Mouse (Mus musculus) large intestine, adult 2 months (tissue): ENCODE measurements around the gene Iqcf4. TPM values are rescaled to one million over a fixed set of nuclear protein-coding genes. Genes with fewer than 3 reads are reported as not detected.
"Not testable (repeated sequence)": the region's sequence is repeated elsewhere in the genome, so short reads cannot be mapped to it uniquely, and the experiment has no call there.

ENCODE experiments used
- DNase-seq: peaks from one replicate; pipeline ENCODE4 v3.0.0-alpha.2; 2012; ENCODE audit warnings: low read depth, low spot score
- WGBS: fragments of 180-500 bp; shearing (Covaris S2); methylation state at CpG from one replicate; pipeline ENCODE4 v1.1.7; 2018; 5-methylcytosine and 5-hydroxymethylcytosine counted together
- polyA plus RNA-seq: library from polyadenylated mRNA; depleted of rRNA; stranded (reverse); fragments of >200 nt; gene quantifications from 2 replicates; pipeline ENCODE4 v1.2.3, GENCODE M21; 2012; rRNA removed

Iqcf4 gene
- not detected in 2 replicates for polyA plus RNA-seq

DNA sequence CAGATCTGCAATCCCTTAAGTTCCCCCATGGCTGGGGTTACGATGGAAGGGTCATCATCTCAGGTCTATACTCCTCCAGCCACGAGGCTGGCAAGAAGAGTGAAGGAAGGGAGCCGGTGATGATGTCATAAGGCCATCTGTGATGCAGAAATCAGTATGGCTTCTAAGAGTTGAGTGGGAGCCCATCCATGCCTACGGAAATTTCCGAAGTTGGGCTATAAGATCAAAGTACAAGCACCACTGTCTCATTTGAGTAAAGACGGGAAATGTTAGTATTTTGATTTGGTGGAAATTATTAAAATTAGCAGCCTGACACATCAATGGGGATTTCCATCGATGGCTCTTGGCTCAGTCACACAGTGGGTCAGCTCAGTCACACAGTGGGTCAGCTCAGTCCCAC lies at the start of gene Iqcf4:
TSS of gene Iqcf4 (minus strand) at position 101 of the 400 bp plus-strand sequence.
- DNase-seq = no peak
- WGBS = 83% methylated on average over 7 of the region's 7 CpGs

DNA sequence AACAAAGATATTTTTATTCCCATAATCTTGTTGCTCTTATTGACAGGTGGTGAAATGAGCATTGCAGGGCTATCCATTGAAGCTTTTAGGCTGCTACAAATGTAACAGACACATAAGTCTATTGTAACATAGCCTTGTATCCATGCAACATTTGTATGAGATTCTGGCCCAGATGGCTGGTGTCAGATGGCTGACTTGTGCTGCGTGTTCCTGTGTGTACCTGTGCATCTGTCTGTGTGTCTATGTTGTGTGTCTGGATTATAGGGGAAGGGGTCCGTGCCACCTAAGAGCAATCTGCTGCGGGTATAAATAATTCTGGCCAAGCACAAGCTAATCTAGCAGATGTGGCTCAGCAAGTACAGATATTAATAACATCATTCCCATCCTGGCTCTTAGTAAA lies 46.7 kb upstream of the Iqcf4 start:
- WGBS = 86% methylated on average over 3 of the region's 3 CpGs

DNA sequence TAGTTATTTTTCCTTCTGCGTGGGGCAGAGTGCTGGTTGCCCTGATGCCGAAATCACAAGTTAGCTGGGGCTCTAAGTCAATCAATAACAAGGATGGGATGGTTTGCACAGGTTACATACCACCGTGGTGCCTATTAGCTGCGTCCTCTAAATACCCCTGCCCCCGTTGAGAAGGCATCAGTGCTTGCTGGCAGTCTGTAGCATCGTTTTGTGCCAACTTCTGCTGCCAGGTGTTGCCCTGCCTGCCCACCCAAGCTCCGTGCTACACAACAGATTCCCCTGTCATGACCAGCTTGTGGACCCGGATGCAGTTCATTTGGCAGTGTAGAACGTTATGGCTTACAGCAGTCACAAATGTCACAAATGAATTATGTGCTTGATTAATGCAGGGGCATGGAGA lies 45.5 kb upstream of the Iqcf4 start:
- 64% methylated on average over 9 of the region's 9 CpGs for WGBS

More for the DNA sequence above, 46.7 kb upstream of the Iqcf4 start:
- no peak for DNase-seq

DNA sequence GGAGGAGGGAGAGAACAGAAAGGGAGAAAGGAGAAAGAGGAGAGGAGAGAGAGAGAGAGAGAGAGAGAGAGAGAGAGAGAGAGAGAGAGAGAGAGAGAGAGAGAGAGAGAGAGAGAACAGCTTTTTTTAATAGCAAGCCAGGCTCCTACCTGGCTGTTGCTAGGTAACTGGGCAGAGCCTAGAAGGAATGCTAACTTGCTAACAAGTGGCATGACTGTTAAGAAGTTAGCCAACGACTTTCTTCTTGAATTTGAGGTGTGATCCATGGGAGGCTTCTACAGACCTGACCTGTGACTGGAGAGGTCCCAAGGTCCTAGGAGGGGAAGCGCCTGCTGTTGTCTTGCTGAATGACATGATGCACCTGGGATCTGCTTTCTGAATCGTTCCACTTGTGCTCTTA lies 43.8 kb upstream of the Iqcf4 start:
- WGBS = 26% methylated on average over 3 of the region's 3 CpGs
- DNase-seq = no peak

More for the DNA sequence above, 45.5 kb upstream of the Iqcf4 start:
- DNase-seq = no peak

DNA sequence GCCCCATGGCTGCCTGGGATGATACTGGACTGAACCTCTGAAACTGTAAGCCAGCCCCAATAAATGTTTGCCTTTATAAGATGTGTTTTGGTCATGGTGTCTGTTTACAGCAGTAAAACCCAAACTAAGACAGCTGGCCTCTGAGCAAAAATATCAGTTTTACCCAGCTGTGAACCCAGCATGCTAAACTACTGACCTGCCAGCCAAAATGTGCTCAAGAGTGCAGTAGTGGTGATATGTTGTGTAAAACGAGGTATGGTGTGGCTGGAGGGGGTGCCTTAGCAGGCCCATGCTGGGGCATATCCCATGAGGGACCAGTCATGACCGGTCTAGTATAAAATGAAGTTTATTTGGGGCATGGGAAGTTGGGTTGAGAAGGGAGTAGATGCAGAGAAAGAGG lies 43.2 kb upstream of the Iqcf4 start:
- no peak for DNase-seq
- 58% methylated on average over 2 of the region's 2 CpGs for WGBS

- WGBS = 81% methylated on average over 4 of the region's 4 CpGs
- DNase-seq = no peak
Observed at GRCm38 (mm10) chr9:106610727-106611126, 39.9 kb upstream of the Iqcf4 start.

DNA sequence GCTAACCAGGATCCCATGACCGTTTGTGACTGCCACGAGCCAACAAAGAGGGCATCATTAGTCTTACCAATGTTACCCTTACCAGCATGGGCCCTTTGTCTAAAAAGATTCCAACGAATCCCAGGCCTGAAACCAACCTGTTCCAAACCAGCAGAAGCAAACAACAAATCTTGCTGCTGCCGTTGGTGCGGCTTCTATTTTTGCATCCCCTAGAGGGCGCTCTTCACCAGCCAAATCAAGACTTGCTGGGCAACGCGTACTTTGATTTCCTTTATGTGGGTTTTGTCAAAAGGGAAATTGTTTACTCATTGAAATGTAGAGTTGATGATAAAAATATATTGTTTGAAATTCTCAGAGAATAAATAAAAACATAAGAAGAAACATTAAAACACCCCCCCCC lies 29.8 kb upstream of the Iqcf4 start:
- peak; percentile 7 for DNase-seq
- 22% methylated on average over 8 of the region's 8 CpGs for whole genome bisulfite sequencing

DNA sequence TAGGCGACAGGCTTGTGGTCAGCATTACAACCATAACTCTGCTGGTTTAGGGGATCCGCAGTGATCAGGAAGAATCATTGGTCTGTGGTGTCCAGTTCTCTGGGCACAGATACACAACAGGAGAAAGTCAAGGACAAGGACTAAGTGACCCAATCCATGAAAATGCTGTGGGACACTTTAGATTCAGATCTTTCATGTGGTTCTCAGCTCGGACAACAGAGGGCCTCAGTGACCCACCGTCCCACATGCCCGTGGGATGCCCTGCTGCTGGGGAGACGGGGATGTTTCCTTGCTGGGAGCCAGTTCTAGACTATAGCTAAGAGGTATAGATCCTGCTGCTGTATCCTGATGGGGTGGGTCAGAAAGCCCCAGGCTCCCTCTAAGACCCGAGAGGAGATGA lies 27.7 kb upstream of the Iqcf4 start:
- no peak for DNase-seq
- 42% methylated on average over 7 of the region's 7 CpGs for WGBS

- 71% methylated on average over 7 of the region's 7 CpGs for WGBS
- no peak for DNase-seq
Observed at GRCm38 (mm10) chr9:106595836-106596235, 25.0 kb upstream of the Iqcf4 start.

DNA sequence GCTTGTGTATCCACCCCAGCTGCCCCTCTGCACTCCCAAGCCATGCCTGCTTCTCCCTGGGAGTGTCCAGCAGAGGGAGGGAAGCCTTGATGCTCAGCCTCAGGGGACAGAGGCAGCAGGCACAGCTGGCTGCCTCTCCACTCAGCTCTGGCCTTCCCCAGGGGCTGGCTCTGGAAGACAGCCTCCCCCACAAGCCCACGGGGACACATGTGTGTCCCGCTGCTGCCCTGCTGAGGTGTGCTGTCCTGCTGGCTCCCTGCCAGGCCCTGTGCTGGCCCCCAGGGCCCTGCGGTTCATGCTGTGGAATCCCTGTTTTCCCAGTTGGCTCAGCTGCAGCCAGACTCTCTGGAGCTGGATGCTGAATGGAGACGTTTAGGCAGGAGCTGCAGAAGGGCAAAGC lies 24.6 kb upstream of the Iqcf4 start:
- WGBS = 14% methylated on average over 4 of the region's 4 CpGs
- DNase-seq = not testable (repeated sequence)

DNA sequence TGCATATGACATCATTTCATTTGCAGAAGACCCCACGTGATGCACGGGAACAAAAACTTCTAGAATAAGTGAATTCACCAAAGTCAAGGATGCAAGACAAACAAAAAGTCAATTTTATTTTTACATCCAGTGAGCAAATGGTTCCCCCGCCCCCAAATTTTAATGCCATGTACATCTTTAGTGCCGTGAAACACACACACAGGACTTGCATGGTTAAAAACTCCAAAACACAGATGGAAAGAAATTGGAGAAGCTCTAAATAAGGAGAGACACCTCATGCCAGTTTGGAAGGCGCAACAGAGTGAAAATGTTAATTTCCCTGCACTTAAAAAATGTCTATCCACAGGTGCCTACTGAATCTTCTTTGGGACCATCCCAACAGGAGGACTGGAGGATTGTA lies 21.4 kb upstream of the Iqcf4 start:
- 89% methylated on average over 5 of the region's 5 CpGs for WGBS
- DNase-seq = no peak

- DNase-seq = no peak
- 75% methylated on average over 1 of the region's 1 CpGs for WGBS
Observed at GRCm38 (mm10) chr9:106582552-106582951, 11.8 kb upstream of the Iqcf4 start.

GRCm38 (mm10) chr9:106580016-106580415 lies 9.2 kb upstream of the Iqcf4 start:
- WGBS = 83% methylated on average over 7 of the region's 7 CpGs
- no peak for DNase-seq

- 83% methylated on average over 2 of the region's 2 CpGs for WGBS
- DNase-seq = no peak
Observed at GRCm38 (mm10) chr9:106576112-106576511, 5.3 kb upstream of the Iqcf4 start.

GRCm38 (mm10) chr9:106573366-106573765 lies 2.6 kb upstream of the Iqcf4 start:
- 79% methylated on average over 5 of the region's 5 CpGs for WGBS
- no peak for DNase-seq

DNA sequence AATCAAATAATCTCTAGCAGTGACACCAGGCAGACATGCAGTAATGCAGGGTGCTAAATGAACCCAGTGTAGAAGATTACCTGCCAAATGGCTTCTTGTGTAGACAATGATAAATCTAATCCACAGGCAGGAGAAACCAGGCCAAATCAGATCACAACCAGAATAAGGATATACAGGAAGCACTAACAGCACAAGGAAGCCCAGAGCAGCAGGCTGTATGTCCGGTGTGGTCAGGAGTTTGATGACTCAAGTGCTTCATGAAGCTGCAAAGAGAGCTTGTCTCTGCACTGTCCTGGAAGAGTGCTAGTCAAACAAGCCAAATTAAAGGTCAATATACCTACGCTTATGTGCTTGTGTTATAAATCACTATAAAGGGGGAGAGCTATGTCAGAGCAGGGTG lies 1.4 kb upstream of the Iqcf4 start:
- 43% methylated on average over 2 of the region's 2 CpGs for WGBS
- no peak for DNase-seq

DNA sequence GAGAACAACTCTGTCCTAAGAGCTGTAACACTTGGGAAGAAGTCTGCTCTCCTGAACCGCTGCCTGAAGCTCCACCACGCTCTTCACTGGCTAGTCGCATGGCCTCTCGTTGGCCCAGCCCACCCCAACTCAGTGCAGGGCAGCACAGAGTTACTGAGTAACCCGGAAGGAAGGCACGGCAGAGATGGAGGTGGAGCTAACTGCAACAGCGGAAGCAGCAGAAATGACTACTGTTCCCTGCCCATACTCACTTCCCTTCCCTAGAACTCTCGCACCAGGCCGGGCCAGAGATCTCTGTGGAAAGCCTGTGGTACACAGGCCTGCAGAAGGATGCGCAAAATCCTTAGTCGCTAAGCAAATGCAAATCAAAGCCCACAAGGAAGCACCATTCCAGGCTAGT lies 4.4 kb downstream of the Iqcf4 start:
- WGBS = 28% methylated on average over 11 of the region's 11 CpGs
- peak; percentile 16 for DNase-seq

DNA sequence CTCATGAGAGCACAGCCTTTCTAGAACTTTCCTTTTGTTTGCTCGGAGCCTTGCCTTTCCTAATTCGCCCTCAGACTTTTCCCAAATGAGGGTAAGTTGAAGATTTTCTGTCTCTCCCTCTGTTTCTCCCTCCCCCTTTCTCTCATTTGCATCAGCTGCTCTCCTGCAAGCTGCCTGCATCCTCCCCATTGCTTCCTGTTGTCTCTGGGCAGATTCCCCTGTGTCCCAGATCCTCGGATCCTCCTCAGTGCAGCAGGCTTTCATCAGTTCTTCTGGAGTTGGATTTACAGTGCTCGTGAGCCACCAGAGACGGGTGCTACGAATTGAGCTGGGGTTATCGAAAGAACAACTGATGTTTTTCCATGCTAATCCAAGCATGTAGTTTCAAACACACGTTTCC lies 6.8 kb downstream of the Iqcf4 start:
- WGBS = 75% methylated on average over 8 of the region's 8 CpGs
- no peak for DNase-seq

DNA sequence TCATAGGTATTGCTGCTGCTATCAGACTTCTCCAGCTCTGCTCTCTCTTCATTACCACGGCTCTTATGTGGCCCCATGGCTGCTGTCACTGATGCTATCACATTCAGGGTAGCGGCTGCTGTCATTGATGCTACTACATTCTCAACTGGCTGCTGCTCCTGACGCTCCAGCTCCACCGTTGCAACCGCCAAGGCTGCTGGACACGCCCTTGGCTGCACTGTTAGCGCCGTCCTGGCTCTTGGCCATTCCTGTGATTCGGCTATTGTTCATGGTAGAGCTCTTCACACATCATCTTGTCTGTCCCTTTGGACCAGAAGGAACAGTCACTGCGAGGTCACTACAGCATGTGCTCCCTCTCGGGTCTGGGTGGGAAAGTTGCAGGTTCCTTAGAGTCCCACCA lies 8.5 kb downstream of the Iqcf4 start:
- no peak for DNase-seq
- 67% methylated on average over 11 of the region's 11 CpGs for WGBS

DNA sequence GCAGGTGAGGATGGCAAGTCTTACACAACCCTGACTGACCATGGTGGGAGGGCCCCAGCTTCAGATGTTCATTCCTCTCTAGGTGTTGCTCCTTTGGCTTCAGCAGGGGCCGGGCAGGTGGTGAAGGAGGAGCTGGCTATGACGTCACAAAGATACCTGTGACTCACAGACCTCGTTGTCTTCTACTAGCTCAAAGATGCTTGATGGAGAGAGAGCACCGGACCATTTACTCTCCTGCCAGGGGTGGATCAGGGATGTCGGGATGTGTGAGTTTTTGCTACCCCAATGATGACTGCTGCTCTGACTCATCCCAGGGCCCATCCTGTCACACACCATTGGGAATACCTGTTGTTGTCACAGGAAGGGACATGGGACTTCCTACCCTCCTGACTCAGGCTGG lies 9.3 kb downstream of the Iqcf4 start, which contains the start of gene Iqcf3:
TSS of gene Iqcf3 (minus strand) at position 101 of the 400 bp plus-strand sequence.
- WGBS = 85% methylated on average over 5 of the region's 5 CpGs
- DNase-seq = no peak

- 87% methylated on average over 11 of the region's 11 CpGs for WGBS
- no peak for DNase-seq
Observed at GRCm38 (mm10) chr9:106534975-106535374, 35.8 kb downstream of the Iqcf4 start.

- DNase-seq = no peak
- 87% methylated on average over 7 of the region's 7 CpGs for WGBS
Observed at GRCm38 (mm10) chr9:106534296-106534695, 36.5 kb downstream of the Iqcf4 start.
